Mouse (Mus musculus) liver, adult (tissue): ENCODE measurements around the gene Kdelr1.

ENCODE experiments used
- GATA4 ChIP-seq: IDR thresholded peaks from 2 replicates; pipeline ENCODE4 v1.6.1; 2014; ENCODE audit warnings: mild to moderate bottlenecking, low read length; ENCODE audit not compliant: insufficient replicate concordance

The Kdelr1 gene

GRCm38 (mm10) chr7:45896517-45897257 is 24.1 kb downstream of the Kdelr1 start, which contains the start of the genes Syngr4 and Tmem143:
Gene Syngr4, minus strand, starts transcription at chr7:45896714.
Gene Tmem143, plus strand, starts transcription at chr7:45896941.
- peak; percentile 49; the same call in 1 of the 2 replicates for TF ChIP-seq GATA4

GRCm38 (mm10) chr7:45897258-45897757 is 24.7 kb downstream of the Kdelr1 start:
- TF ChIP-seq GATA4 = no peak

- TF ChIP-seq GATA4 = no peak
Observed at GRCm38 (mm10) chr7:45901562-45901961, 29.0 kb downstream of the Kdelr1 start.

GRCm38 (mm10) chr7:45902481-45903002 is 30.0 kb downstream of the Kdelr1 start:
- TF ChIP-seq GATA4 = no peak

GRCm38 (mm10) chr7:45906622-45907021 is 34.0 kb downstream of the Kdelr1 start:
- TF ChIP-seq GATA4 = no peak

GRCm38 (mm10) chr7:45908384-45908783 is 35.8 kb downstream of the Kdelr1 start:
- TF ChIP-seq GATA4 = no peak

GRCm38 (mm10) chr7:45909145-45909544 is 36.6 kb downstream of the Kdelr1 start:
- TF ChIP-seq GATA4 = no peak

- no peak for TF ChIP-seq GATA4
Observed at GRCm38 (mm10) chr7:45914067-45914466, 41.5 kb downstream of the Kdelr1 start.

- TF ChIP-seq GATA4 = no peak
Observed at GRCm38 (mm10) chr7:45915011-45915410, 42.4 kb downstream of the Kdelr1 start.

GRCm38 (mm10) chr7:45916056-45917003 is 43.8 kb downstream of the Kdelr1 start:
- TF ChIP-seq GATA4 = no peak

- TF ChIP-seq GATA4 = no peak
Observed at GRCm38 (mm10) chr7:45917004-45917704, 44.6 kb downstream of the Kdelr1 start.

- no peak for TF ChIP-seq GATA4
Observed at GRCm38 (mm10) chr7:45917926-45918325, 45.4 kb downstream of the Kdelr1 start.

GRCm38 (mm10) chr7:45919083-45919671 is 46.6 kb downstream of the Kdelr1 start:
- no peak for TF ChIP-seq GATA4

GRCm38 (mm10) chr7:45919761-45920160 is 47.2 kb downstream of the Kdelr1 start:
- TF ChIP-seq GATA4 = no peak
